Mouse (Mus musculus): Measurements from ENCODE around the gene Fuz. TPM values are rescaled to one million over a fixed set of nuclear protein-coding genes. Genes with fewer than 3 reads are reported as not detected.

The Fuz gene
- total and polyA plus RNA-seq, 2 experiments from 2014 or later = 16.6 to 22.3 TPM

DNA sequence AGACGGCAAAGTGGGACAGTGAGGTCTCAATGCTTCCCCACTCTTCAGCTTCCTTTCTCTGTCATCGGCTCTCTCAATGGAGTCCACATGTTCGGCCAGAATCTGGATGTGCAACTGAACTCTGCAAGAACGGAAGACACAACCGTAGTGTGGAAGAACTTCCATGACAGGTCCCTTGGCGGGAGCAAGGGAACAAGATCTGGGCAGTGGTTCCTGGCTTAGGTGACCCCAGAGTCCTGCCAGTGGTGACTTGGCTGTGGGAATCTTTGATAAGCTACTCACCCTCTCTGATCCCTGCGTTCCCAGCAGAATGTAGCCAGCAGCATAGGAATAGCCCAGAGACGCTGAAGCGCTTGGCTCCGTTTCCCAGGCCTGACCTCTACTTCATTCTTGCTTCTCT, 620 bp downstream of the Fuz start:
- ATAC-seq (no peak), DNase-seq (no peak)
- peaks cover 29% of the 10 kb centered on the region for H3K4me1 ChIP-seq (ENCODE audit: insufficient read depth)
- H3K9me3 ChIP-seq (ENCODE audit: low read length) = no peaks in the 10 kb centered on the region
- H3K27me3 ChIP-seq (ENCODE audit: insufficient read depth, low read length) = no peaks in the 10 kb centered on the region
- no peak for TF ChIP-seq CTCF (IDR thresholded peaks at IDR 0.05; ENCODE audit: low read depth)
- WGBS = 25% methylated on average over 10 of the region's 10 CpGs
- peak overlapping the region; percentile 71 for H3K4me2 ChIP-seq (ENCODE audit: low read depth)
- peak overlapping the region; percentile 64 for H3K9ac ChIP-seq
- H3K36me3 ChIP-seq (ENCODE audit: insufficient read depth) = peaks cover 19% of the 10 kb centered on the region
- H3K27ac ChIP-seq (ENCODE audit: low read depth, low read length) = peak overlapping the region; percentile 92
- H3K4me3 ChIP-seq (ENCODE audit: low read depth, low read length) = peak overlapping the region; percentile 62

DNA sequence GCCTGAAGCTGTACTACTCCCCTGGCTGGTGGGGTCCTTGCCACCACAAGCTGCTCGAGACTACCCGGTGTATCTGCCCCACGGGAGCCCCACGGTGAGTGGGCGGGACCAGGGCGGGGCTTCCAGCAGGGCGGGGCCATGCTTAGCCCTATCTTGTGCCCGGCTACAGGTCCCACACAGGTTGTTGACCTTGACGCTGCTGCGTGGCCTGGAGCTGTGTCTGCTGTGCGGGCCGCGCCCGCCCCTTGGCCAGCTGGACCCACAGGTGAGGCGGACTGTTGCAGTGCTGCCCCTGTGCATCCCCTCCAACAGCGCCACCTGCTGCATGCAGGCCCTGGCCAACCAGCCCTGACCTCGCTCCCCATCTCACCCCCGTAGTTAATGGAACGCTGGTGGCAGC, 2.7 kb downstream of the Fuz start:
- 38% methylated on average over 19 of the region's 19 CpGs for WGBS
- no peak for ATAC-seq

DNA sequence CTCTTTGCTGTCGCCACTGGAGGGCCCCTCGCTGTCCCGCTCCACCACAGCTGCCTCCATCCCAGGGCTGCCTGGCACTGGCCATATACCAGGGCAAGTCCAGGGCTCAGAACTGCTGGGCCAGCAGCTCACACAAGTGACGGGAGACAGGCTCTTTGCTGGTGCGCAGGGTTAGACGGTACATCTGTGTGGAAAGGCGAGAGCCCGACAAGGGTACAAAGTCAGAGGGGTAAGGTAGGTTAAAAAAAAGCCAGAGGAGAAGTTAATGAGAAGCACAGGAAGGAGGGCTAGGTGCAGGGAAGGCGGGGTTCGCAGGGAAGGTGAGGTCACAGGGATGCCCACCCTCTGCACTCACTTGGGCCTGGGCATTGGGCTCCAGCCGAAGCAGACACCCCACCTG, 4.8 kb downstream of the Fuz start:
- peaks cover 60% of the 10 kb centered on the region for H3K36me3 ChIP-seq (ENCODE audit: insufficient read depth)
- no peak overlapping the region for H3K4me3 ChIP-seq (ENCODE audit: low read depth, low read length)
- TF ChIP-seq CTCF (IDR thresholded peaks at IDR 0.05; ENCODE audit: low read depth) = no peak
- H3K27ac ChIP-seq (ENCODE audit: low read depth, low read length) = no peak overlapping the region
- H3K9ac ChIP-seq = no peak overlapping the region
- H3K9me3 ChIP-seq (ENCODE audit: low read length) = no peaks in the 10 kb centered on the region
- ATAC-seq = no peak
- H3K4me1 ChIP-seq (ENCODE audit: insufficient read depth) = peaks cover 6% of the 10 kb centered on the region; the same call in 1 of the 2 replicates
- no peak for DNase-seq
- H3K4me2 ChIP-seq (ENCODE audit: low read depth) = no peak overlapping the region
- no peaks in the 10 kb centered on the region for H3K27me3 ChIP-seq (ENCODE audit: insufficient read depth, low read length)
- 79% methylated on average over 11 of the region's 11 CpGs for WGBS

More for the DNA sequence above, 2.7 kb downstream of the Fuz start:
- peaks cover 23% of the 10 kb centered on the region for H3K4me1 ChIP-seq (ENCODE audit: insufficient read depth)
- no peak overlapping the region for H3K27ac ChIP-seq (ENCODE audit: low read depth, low read length)
- no peak overlapping the region for H3K4me3 ChIP-seq (ENCODE audit: low read depth, low read length)
- no peak overlapping the region for H3K9ac ChIP-seq
- no peak for DNase-seq
- peaks cover 40% of the 10 kb centered on the region for H3K36me3 ChIP-seq (ENCODE audit: insufficient read depth)
- H3K27me3 ChIP-seq (ENCODE audit: insufficient read depth, low read length) = no peaks in the 10 kb centered on the region
- TF ChIP-seq CTCF (IDR thresholded peaks at IDR 0.05; ENCODE audit: low read depth) = peak; percentile 54
- H3K9me3 ChIP-seq (ENCODE audit: low read length) = no peaks in the 10 kb centered on the region
- H3K4me2 ChIP-seq (ENCODE audit: low read depth) = no peak overlapping the region

DNA sequence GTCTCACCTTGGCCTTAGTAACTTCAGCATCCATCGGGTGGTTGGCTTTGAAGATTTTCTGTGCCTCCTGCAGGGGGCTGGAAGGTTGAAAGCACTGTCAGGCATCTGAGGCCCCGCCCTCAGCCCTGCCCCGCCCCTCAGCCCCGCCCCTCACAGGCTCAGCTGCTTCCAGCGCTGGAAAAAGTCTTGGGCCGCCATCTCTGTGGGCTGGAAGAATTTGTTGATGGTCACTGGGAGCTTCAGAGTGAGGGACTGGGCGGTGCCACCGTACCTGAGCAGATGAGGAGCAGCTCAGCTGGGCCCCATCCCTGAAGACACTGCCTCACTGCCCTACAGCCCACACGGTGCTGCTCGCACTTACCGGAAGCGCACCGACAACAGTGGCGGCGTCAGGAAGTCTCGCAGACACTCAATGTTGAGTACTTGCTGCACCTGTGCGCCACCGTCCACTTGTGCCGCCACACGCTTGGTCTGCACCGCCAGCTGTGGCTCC, 5.4 kb downstream of the Fuz start:
- peak; percentile 42; the same call in 1 of the 2 replicates for TF ChIP-seq CTCF (IDR thresholded peaks at IDR 0.05; ENCODE audit: low read depth)
- Histone ChIP-seq H3K9me3 (ENCODE audit: low read length) (no peaks in the 10 kb centered on the region), H3K9ac (no peak overlapping the region), H3K27ac (ENCODE audit: low read depth, low read length) (no peak overlapping the region), H3K4me3 (ENCODE audit: low read depth, low read length) (no peak overlapping the region), H3K4me1 (ENCODE audit: insufficient read depth) (peaks cover 6% of the 10 kb centered on the region; the same call in 1 of the 2 replicates), H3K27me3 (ENCODE audit: insufficient read depth, low read length) (no peaks in the 10 kb centered on the region), H3K4me2 (ENCODE audit: low read depth) (peak overlapping the region; percentile 27), H3K36me3 (ENCODE audit: insufficient read depth) (peaks cover 66% of the 10 kb centered on the region)
- ATAC-seq = peak; percentile 34; the same call in 1 of the 2 replicates
- DNase-seq = peak; percentile 53
- 13% methylated on average over 21 of the region's 21 CpGs for WGBS

DNA sequence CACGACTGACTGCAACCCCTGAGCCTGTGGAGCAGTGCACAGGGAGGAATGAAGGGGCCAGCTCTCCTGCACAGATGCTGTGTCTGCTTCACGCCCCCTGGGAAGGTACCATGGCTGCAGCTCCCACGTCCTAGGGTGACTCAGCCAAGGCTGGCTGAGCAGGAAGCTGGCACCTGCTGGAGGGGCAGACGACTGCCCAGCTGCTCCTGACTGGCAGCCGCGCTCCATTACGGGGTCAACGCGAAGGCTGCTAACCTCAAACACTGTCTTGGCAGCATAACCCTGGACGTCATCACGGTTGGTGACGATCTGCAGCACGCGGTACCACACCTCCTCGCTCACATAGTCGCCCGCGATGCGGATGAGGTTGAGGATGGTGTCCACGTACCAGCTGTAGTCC, 9.6 kb downstream of the Fuz start:
- no peak overlapping the region for H3K4me2 ChIP-seq (ENCODE audit: low read depth)
- H3K4me3 ChIP-seq (ENCODE audit: low read depth, low read length) = no peak overlapping the region
- H3K9ac ChIP-seq = no peak overlapping the region
- no peaks in the 10 kb centered on the region for H3K4me1 ChIP-seq (ENCODE audit: insufficient read depth)
- no peak for ATAC-seq
- H3K27ac ChIP-seq (ENCODE audit: low read depth, low read length) = no peak overlapping the region
- H3K27me3 ChIP-seq (ENCODE audit: insufficient read depth, low read length) = no peaks in the 10 kb centered on the region
- no peaks in the 10 kb centered on the region for H3K9me3 ChIP-seq (ENCODE audit: low read length)
- H3K36me3 ChIP-seq (ENCODE audit: insufficient read depth) = peaks cover 86% of the 10 kb centered on the region
- TF ChIP-seq CTCF (IDR thresholded peaks at IDR 0.05; ENCODE audit: low read depth) = no peak
- no peak for DNase-seq
- WGBS = 90% methylated on average over 20 of the region's 20 CpGs

DNA sequence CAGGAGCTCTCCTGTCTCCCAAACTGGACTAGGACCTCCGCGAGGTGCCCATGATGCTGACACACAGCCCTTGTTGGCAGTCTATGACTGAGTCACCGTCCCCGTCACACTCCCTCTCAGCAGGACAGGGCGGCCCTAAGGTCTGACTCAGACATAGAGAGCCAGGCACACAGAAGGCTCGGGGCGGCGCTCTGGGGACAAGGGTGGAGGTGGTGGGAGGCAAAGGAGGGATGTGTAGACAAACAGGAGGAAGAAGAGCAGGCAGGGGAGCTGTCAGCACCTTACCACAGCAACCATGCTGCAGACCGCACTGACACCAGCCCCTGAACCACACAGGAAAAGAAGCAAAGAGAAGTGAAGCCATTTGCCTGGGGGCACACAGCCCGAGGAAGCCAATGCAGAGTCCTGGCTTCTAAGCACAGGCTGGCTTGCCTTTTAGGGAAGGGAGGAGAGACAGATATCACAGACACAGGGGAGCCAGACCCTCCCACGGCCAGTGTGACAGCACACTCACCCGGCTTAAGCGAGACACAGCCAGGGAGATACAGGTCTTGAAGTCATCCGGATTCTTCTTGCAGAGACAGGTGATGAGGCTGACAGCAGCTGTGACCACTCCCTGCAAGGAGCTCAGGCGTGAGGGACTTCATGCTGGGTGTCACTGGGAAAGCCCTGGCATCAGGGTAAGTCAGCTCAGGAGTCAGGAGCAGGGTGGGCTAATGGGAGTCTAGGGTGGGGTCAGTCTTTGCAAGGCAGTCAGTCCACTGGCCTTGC, 13.0 kb downstream of the Fuz start:
- ATAC-seq (no peak), DNase-seq (no peak)
- H3K4me2 ChIP-seq (ENCODE audit: low read depth) = no peak overlapping the region
- H3K9ac ChIP-seq = no peak overlapping the region
- H3K4me1 ChIP-seq (ENCODE audit: insufficient read depth) = no peaks in the 10 kb centered on the region
- TF ChIP-seq CTCF (IDR thresholded peaks at IDR 0.05; ENCODE audit: low read depth) = no peak
- WGBS = 90% methylated on average over 15 of the region's 15 CpGs
- H3K27ac ChIP-seq (ENCODE audit: low read depth, low read length) = no peak overlapping the region
- H3K4me3 ChIP-seq (ENCODE audit: low read depth, low read length) = no peak overlapping the region
- no peaks in the 10 kb centered on the region for H3K9me3 ChIP-seq (ENCODE audit: low read length)
- H3K27me3 ChIP-seq (ENCODE audit: insufficient read depth, low read length) = no peaks in the 10 kb centered on the region
- peaks cover 89% of the 10 kb centered on the region for H3K36me3 ChIP-seq (ENCODE audit: insufficient read depth)

DNA sequence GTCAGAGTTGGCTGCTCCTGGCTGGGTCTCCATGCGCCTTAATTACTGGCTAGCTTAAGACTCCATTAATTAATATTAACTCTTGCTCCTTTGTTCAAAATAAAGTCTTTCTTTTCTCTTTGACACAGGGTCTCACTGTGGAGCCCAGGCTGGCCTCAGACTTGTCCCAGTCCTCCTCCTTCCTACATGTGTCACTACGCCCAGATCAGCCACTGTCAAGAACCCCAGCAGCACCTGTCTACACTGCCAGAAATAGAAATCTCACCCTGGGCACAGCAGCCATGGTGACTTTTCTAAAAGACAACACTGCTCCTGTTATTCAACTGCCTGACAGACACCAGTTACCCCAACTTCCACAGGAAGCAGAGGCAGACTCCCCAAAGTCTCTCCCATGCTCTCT, 18.5 kb downstream of the Fuz start:
- Histone ChIP-seq H3K9ac (no peak overlapping the region), H3K9me3 (ENCODE audit: low read length) (no peaks in the 10 kb centered on the region), H3K36me3 (ENCODE audit: insufficient read depth) (peaks cover 62% of the 10 kb centered on the region), H3K27ac (ENCODE audit: low read depth, low read length) (no peak overlapping the region), H3K27me3 (ENCODE audit: insufficient read depth, low read length) (no peaks in the 10 kb centered on the region), H3K4me1 (ENCODE audit: insufficient read depth) (no peaks in the 10 kb centered on the region), H3K4me3 (ENCODE audit: low read depth, low read length) (no peak overlapping the region), H3K4me2 (ENCODE audit: low read depth) (no peak overlapping the region)
- DNase-seq (no peak), ATAC-seq (no peak)
- no peak for TF ChIP-seq CTCF (IDR thresholded peaks at IDR 0.05; ENCODE audit: low read depth)
- WGBS = 56% methylated on average over 2 of the region's 2 CpGs
